Mouse (Mus musculus): ENCODE measurements around the gene Rhod.
"Not testable (repeated sequence)": the region's sequence is repeated elsewhere in the genome, so short reads cannot be mapped to it uniquely, and the experiment has no call there.

- not testable (repeated sequence) for TF ChIP-seq CTCF (IDR thresholded peaks at IDR 0.05; ENCODE audit: borderline replicate concordance, insufficient read depth, low read length); POLR2A (IDR thresholded peaks at IDR 0.05; ENCODE audit: low read depth, low read length)
These were observed 56.9 kb downstream of the Rhod start for GRCm38 (mm10) chr19:4382303-4382702.

Data from embryonic fibroblast, embryonic 13.5 days (primary cell).